Mouse (Mus musculus): Measurements from ENCODE around the gene Cyba.

Gene Cyba

GRCm38 (mm10) chr8:122432443-122433268, at the start of gene Cyba:
Gene Cyba, minus strand, starts transcription at chr8:122432930.
- DNase-seq (ENCODE audit: low read depth), result peak; percentile 28

GRCm38 (mm10) chr8:122482448-122482847, 49.7 kb upstream of the Cyba start:
- no peak for DNase-seq (ENCODE audit: low read depth)

- peak; percentile 45 for DNase-seq (ENCODE audit: low read depth)
These were observed 43.0 kb upstream of the Cyba start, which contains the start of the genes Rnf166 and Ctu2 for GRCm38 (mm10) chr8:122475580-122476320. Gene Rnf166, minus strand, starts transcription at chr8:122476064. Gene Ctu2, plus strand, starts transcription at chr8:122476143.

GRCm38 (mm10) chr8:122474951-122475560, 42.3 kb upstream of the Cyba start:
- DNase-seq (ENCODE audit: low read depth), result peak; percentile 4

GRCm38 (mm10) chr8:122473911-122474421, 41.2 kb upstream of the Cyba start:
- DNase-seq (ENCODE audit: low read depth), result no peak

GRCm38 (mm10) chr8:122470691-122471090, 38.0 kb upstream of the Cyba start:
- no peak for DNase-seq (ENCODE audit: low read depth)

- no peak for DNase-seq (ENCODE audit: low read depth)
These were observed 37.2 kb upstream of the Cyba start for GRCm38 (mm10) chr8:122469965-122470364.

GRCm38 (mm10) chr8:122469407-122469806, 36.7 kb upstream of the Cyba start:
- no peak for DNase-seq (ENCODE audit: low read depth)

GRCm38 (mm10) chr8:122467816-122468215, 35.1 kb upstream of the Cyba start:
- no peak for DNase-seq (ENCODE audit: low read depth)

- no peak for DNase-seq (ENCODE audit: low read depth)
These were observed 32.3 kb upstream of the Cyba start for GRCm38 (mm10) chr8:122464985-122465384.

GRCm38 (mm10) chr8:122463651-122464640, 31.2 kb upstream of the Cyba start:
- no peak for DNase-seq (ENCODE audit: low read depth)

GRCm38 (mm10) chr8:122462510-122462909, 29.8 kb upstream of the Cyba start:
- no peak for DNase-seq (ENCODE audit: low read depth)

GRCm38 (mm10) chr8:122461473-122462148, 28.9 kb upstream of the Cyba start:
- no peak for DNase-seq (ENCODE audit: low read depth)

- peak; percentile 51 for DNase-seq (ENCODE audit: low read depth)
These were observed 28.1 kb upstream of the Cyba start, which contains the start of gene Snai3 for GRCm38 (mm10) chr8:122460524-122461472. Gene Snai3, minus strand, starts transcription at chr8:122460733.

GRCm38 (mm10) chr8:122459990-122460389, 27.3 kb upstream of the Cyba start:
- DNase-seq (ENCODE audit: low read depth), result no peak

GRCm38 (mm10) chr8:122459218-122459900, 26.6 kb upstream of the Cyba start:
- no peak for DNase-seq (ENCODE audit: low read depth)

GRCm38 (mm10) chr8:122457171-122457570, 24.4 kb upstream of the Cyba start:
- DNase-seq (ENCODE audit: low read depth), result no peak

GRCm38 (mm10) chr8:122454409-122454808, 21.7 kb upstream of the Cyba start:
- DNase-seq (ENCODE audit: low read depth), result no peak

- DNase-seq (ENCODE audit: low read depth), result no peak
These were observed 19.4 kb upstream of the Cyba start for GRCm38 (mm10) chr8:122452154-122452553.
